Mouse (Mus musculus) hindbrain, embryonic 15.5 days (tissue): ENCODE data around the gene Eif2b1. TPM values are rescaled to one million over a fixed set of nuclear protein-coding genes. Genes with fewer than 3 reads are reported as not detected.
"Not testable (repeated sequence)": the region's sequence is repeated elsewhere in the genome, so short reads cannot be mapped to it uniquely, and the experiment has no call there.

ENCODE experiments used
- ATAC-seq: fragments of 200-750 bp; cut with Nextera tagmentation; 2 replicates; pipeline ENCODE4 v1.8.0; 2017; ENCODE audit warnings: low read depth, moderate number of reproducible peaks, moderate TSS enrichment; ENCODE audit not compliant: low FRiP score
- H3K27ac ChIP-seq: fragments of 300-500 bp; sonication (generic); replicated peaks from 2 replicates; pipeline ENCODE4 v1.5.1; 2015; ENCODE audit warnings: mild to moderate bottlenecking, inconsistent platforms
- H3K27me3 ChIP-seq: fragments of 300-500 bp; sonication (generic); 2 replicates; pipeline ENCODE4 v1.6.1; 2015; ENCODE audit warnings: control low read depth, inconsistent platforms
- H3K36me3 ChIP-seq: fragments of 300-500 bp; sonication (generic); 2 replicates; pipeline ENCODE4 v1.6.1; 2015; ENCODE audit warnings: control low read depth, inconsistent platforms
- H3K4me1 ChIP-seq: fragments of 300-500 bp; sonication (generic); replicated peaks from 2 replicates; pipeline ENCODE4 v1.6.1; 2015; ENCODE audit warnings: control low read depth, inconsistent platforms
- H3K4me2 ChIP-seq: fragments of 300-500 bp; sonication (generic); 2 replicates; pipeline ENCODE4 v1.6.1; 2015; ENCODE audit warnings: moderate library complexity, mild to moderate bottlenecking, inconsistent platforms
- H3K4me3 ChIP-seq: fragments of 300-500 bp; sonication (generic); 2 replicates; pipeline ENCODE4 v1.5.1; 2015; ENCODE audit warnings: mild to moderate bottlenecking, inconsistent platforms
- H3K9ac ChIP-seq: fragments of 300-500 bp; sonication (generic); 2 replicates; pipeline ENCODE4 v1.6.1; 2015; ENCODE audit warnings: inconsistent platforms
- H3K9me3 ChIP-seq: fragments of 300-500 bp; sonication (generic); 2 replicates; pipeline ENCODE4 v1.6.1; 2016; ENCODE audit warnings: control low read depth, inconsistent platforms
- WGBS: fragments of 180-500 bp; shearing (Covaris S2); methylation state at CpG from one replicate; pipeline ENCODE4 v1.1.7; 2015; 5-methylcytosine and 5-hydroxymethylcytosine counted together
- polyA plus RNA-seq: library from polyadenylated mRNA; unstranded; fragments of >200 nt; fragmentation: Nextera tagmentation; extraction: Ambion mirVana; gene quantifications from 2 replicates; pipeline ENCODE4 v1.2.1, GENCODE M21; 2015

Gene Eif2b1
- polyA plus RNA-seq, 1 experiment from 2014 or later, result 60.0 TPM

- H3K4me2 ChIP-seq, result peak overlapping the region; percentile 98
- no peaks in the 10 kb centered on the region for H3K9me3 ChIP-seq
- ATAC-seq, result peak; percentile 100
- H3K36me3 ChIP-seq, result peaks cover 39% of the 10 kb centered on the region
- peak overlapping the region; percentile 70 for H3K27ac ChIP-seq
- H3K4me1 ChIP-seq, result peaks cover 16% of the 10 kb centered on the region
- 6% methylated on average over 30 of the region's 30 CpGs for WGBS
- peak overlapping the region; percentile 68 for H3K9ac ChIP-seq
- peak overlapping the region; percentile 74 for H3K4me3 ChIP-seq
- H3K27me3 ChIP-seq, result no peaks in the 10 kb centered on the region
These were observed 19.6 kb upstream of the Eif2b1 start for GRCm38 (mm10) chr5:124598224-124599174.

- peaks cover 83% of the 10 kb centered on the region for H3K36me3 ChIP-seq
- no peak for ATAC-seq
These were observed 13.8 kb upstream of the Eif2b1 start for GRCm38 (mm10) chr5:124592768-124593167.

GRCm38 (mm10) chr5:124582515-124582914 is 3.6 kb upstream of the Eif2b1 start:
- WGBS, result 95% methylated on average over 5 of the region's 5 CpGs
- Histone ChIP-seq H3K9me3 (no peaks in the 10 kb centered on the region), H3K27ac (no peak overlapping the region), H3K4me1 (peaks cover 26% of the 10 kb centered on the region), H3K9ac (no peak overlapping the region), H3K27me3 (no peaks in the 10 kb centered on the region), H3K36me3 (peaks cover 45% of the 10 kb centered on the region), H3K4me2 (no peak overlapping the region), H3K4me3 (no peak overlapping the region)
- ATAC-seq, result no peak

More at GRCm38 (mm10) chr5:124592768-124593167, 13.8 kb upstream of the Eif2b1 start:
- Histone ChIP-seq H3K27ac (no peak overlapping the region), H3K4me1 (no peaks in the 10 kb centered on the region), H3K4me3 (no peak overlapping the region), H3K4me2 (no peak overlapping the region), H3K9ac (no peak overlapping the region), H3K27me3 (no peaks in the 10 kb centered on the region), H3K9me3 (no peaks in the 10 kb centered on the region)
- 89% methylated on average over 3 of the region's 3 CpGs for WGBS

GRCm38 (mm10) chr5:124575467-124575866 is 3.5 kb downstream of the Eif2b1 start:
- H3K27ac ChIP-seq, result no peak overlapping the region
- ATAC-seq, result no peak
- H3K27me3 ChIP-seq, result no peaks in the 10 kb centered on the region
- peaks cover 48% of the 10 kb centered on the region for H3K36me3 ChIP-seq
- H3K9me3 ChIP-seq, result no peaks in the 10 kb centered on the region
- no peak overlapping the region for H3K4me3 ChIP-seq
- H3K9ac ChIP-seq, result no peak overlapping the region
- H3K4me2 ChIP-seq, result no peak overlapping the region
- H3K4me1 ChIP-seq, result peaks cover 22% of the 10 kb centered on the region
- WGBS, result 91% methylated on average over 7 of the region's 7 CpGs

- H3K9me3 ChIP-seq, result no peaks in the 10 kb centered on the region
- 90% methylated on average over 12 of the region's 12 CpGs for WGBS
- no peak overlapping the region for H3K4me3 ChIP-seq
- no peak overlapping the region for H3K4me2 ChIP-seq
- H3K4me1 ChIP-seq, result no peaks in the 10 kb centered on the region
- no peak overlapping the region for H3K27ac ChIP-seq
- peaks cover 84% of the 10 kb centered on the region for H3K36me3 ChIP-seq
- ATAC-seq, result no peak
- no peaks in the 10 kb centered on the region for H3K27me3 ChIP-seq
- H3K9ac ChIP-seq, result no peak overlapping the region
These were observed 7.9 kb downstream of the Eif2b1 start for GRCm38 (mm10) chr5:124571068-124571467.

- no peak overlapping the region for H3K27ac ChIP-seq
- H3K9me3 ChIP-seq, result no peaks in the 10 kb centered on the region
- H3K4me2 ChIP-seq, result no peak overlapping the region
- 79% methylated on average over 1 of the region's 1 CpGs for WGBS
- H3K9ac ChIP-seq, result no peak overlapping the region
- peaks cover 58% of the 10 kb centered on the region for H3K36me3 ChIP-seq
- no peaks in the 10 kb centered on the region for H3K27me3 ChIP-seq
- H3K4me1 ChIP-seq, result peaks cover 19% of the 10 kb centered on the region
- no peak for ATAC-seq
- no peak overlapping the region for H3K4me3 ChIP-seq
These were observed 23.8 kb downstream of the Eif2b1 start for GRCm38 (mm10) chr5:124555145-124555544.

GRCm38 (mm10) chr5:124553607-124554006 is 25.3 kb downstream of the Eif2b1 start:
- ATAC-seq, result no peak
- Histone ChIP-seq H3K9me3 (no peaks in the 10 kb centered on the region), H3K27me3 (no peaks in the 10 kb centered on the region), H3K4me3 (peak overlapping the region; percentile 96), H3K9ac (peak overlapping the region; percentile 94), H3K36me3 (peaks cover 46% of the 10 kb centered on the region), H3K27ac (no peak overlapping the region), H3K4me1 (peaks cover 19% of the 10 kb centered on the region), H3K4me2 (peak overlapping the region; percentile 76)
- 78% methylated on average over 6 of the region's 6 CpGs for WGBS

GRCm38 (mm10) chr5:124552558-124553307 is 26.2 kb downstream of the Eif2b1 start, which contains the start of gene Ddx55:
Ddx55 (plus strand) TSS chr5:124552864.
- peak; percentile 87 for ATAC-seq
- H3K27me3 ChIP-seq, result no peaks in the 10 kb centered on the region
- H3K4me3 ChIP-seq, result peak within 1 kb of the TSS; percentile 96
- H3K9ac ChIP-seq, result peak within 1 kb of the TSS; percentile 94
- peak within 1 kb of the TSS; percentile 92 for H3K27ac ChIP-seq
- H3K36me3 ChIP-seq, result peaks cover 49% of the 10 kb centered on the region
- no peaks in the 10 kb centered on the region for H3K9me3 ChIP-seq
- H3K4me2 ChIP-seq, result peak within 1 kb of the TSS; percentile 76
- WGBS, result under 1% methylated on average over 66 of the region's 66 CpGs
- peaks cover 19% of the 10 kb centered on the region for H3K4me1 ChIP-seq

- Histone ChIP-seq H3K27ac (peak overlapping the region; percentile 92), H3K36me3 (peaks cover 50% of the 10 kb centered on the region), H3K4me3 (peak overlapping the region; percentile 96), H3K9ac (peak overlapping the region; percentile 94), H3K27me3 (no peaks in the 10 kb centered on the region), H3K9me3 (no peaks in the 10 kb centered on the region), H3K4me2 (peak overlapping the region; percentile 76), H3K4me1 (peaks cover 19% of the 10 kb centered on the region)
- WGBS, result 13% methylated on average over 9 of the region's 9 CpGs
- no peak for ATAC-seq
These were observed 26.8 kb downstream of the Eif2b1 start for GRCm38 (mm10) chr5:124552094-124552472.

- H3K9ac ChIP-seq, ATAC-seq, H3K9me3 ChIP-seq, H3K27me3 ChIP-seq: not testable (repeated sequence)
- 37% methylated on average over 5 of the region's 5 CpGs for WGBS
- Histone ChIP-seq H3K36me3 (peaks cover 50% of the 10 kb centered on the region), H3K4me1 (peaks cover 19% of the 10 kb centered on the region), H3K27ac (peak overlapping the region; percentile 92; the same call in 1 of the 2 replicates), H3K4me3 (peak overlapping the region; percentile 96), H3K4me2 (peak overlapping the region; percentile 76)
These were observed 27.4 kb downstream of the Eif2b1 start for GRCm38 (mm10) chr5:124551349-124552093.

- H3K4me2 ChIP-seq, H3K27ac ChIP-seq, H3K9me3 ChIP-seq, H3K9ac ChIP-seq, H3K27me3 ChIP-seq, ATAC-seq, H3K4me3 ChIP-seq: not testable (repeated sequence)
- Histone ChIP-seq H3K36me3 (peaks cover 49% of the 10 kb centered on the region), H3K4me1 (peaks cover 19% of the 10 kb centered on the region)
- WGBS, result 94% methylated on average over 4 of the region's 4 CpGs
These were observed 28.2 kb downstream of the Eif2b1 start for GRCm38 (mm10) chr5:124550737-124551136.
